Mouse (Mus musculus): Measurements from ENCODE around the gene Fdx1.

Gene Fdx1

GRCm38 (mm10) chr9:51961190-51961909 lies 2.0 kb downstream of the Fdx1 start:
- DNase-seq (ENCODE audit: low spot score): no peak

- no peak for DNase-seq (ENCODE audit: low spot score)
Measured at GRCm38 (mm10) chr9:51960331-51960730, 3.0 kb downstream of the Fdx1 start.

- DNase-seq (ENCODE audit: low spot score): peak; percentile 30
Measured at GRCm38 (mm10) chr9:51958981-51959380, 4.4 kb downstream of the Fdx1 start.

- no peak for DNase-seq (ENCODE audit: low spot score)
Measured at GRCm38 (mm10) chr9:51957025-51957424, 6.3 kb downstream of the Fdx1 start.

- DNase-seq (ENCODE audit: low spot score): no peak
Measured at GRCm38 (mm10) chr9:51956484-51956883, 6.9 kb downstream of the Fdx1 start.

- peak; percentile 42 for DNase-seq (ENCODE audit: low spot score)
Measured at GRCm38 (mm10) chr9:51951337-51951736, 12.0 kb downstream of the Fdx1 start.

- no peak for DNase-seq (ENCODE audit: low spot score)
Measured at GRCm38 (mm10) chr9:51950667-51951066, 12.7 kb downstream of the Fdx1 start.

- DNase-seq (ENCODE audit: low spot score): no peak
Measured at GRCm38 (mm10) chr9:51950225-51950624, 13.1 kb downstream of the Fdx1 start.

- DNase-seq (ENCODE audit: low spot score): no peak
Measured at GRCm38 (mm10) chr9:51943934-51944333, 19.4 kb downstream of the Fdx1 start.

GRCm38 (mm10) chr9:51934641-51935040 lies 28.7 kb downstream of the Fdx1 start:
- DNase-seq (ENCODE audit: low spot score): peak; percentile 9

GRCm38 (mm10) chr9:51931997-51932396 lies 31.4 kb downstream of the Fdx1 start:
- DNase-seq (ENCODE audit: low spot score): no peak

- no peak for DNase-seq (ENCODE audit: low spot score)
Measured at GRCm38 (mm10) chr9:51931054-51931690, 32.2 kb downstream of the Fdx1 start.

- no peak for DNase-seq (ENCODE audit: low spot score)
Measured at GRCm38 (mm10) chr9:51929972-51930371, 33.4 kb downstream of the Fdx1 start.

- no peak for DNase-seq (ENCODE audit: low spot score)
Measured at GRCm38 (mm10) chr9:51928659-51929058, 34.7 kb downstream of the Fdx1 start.

- no peak for DNase-seq (ENCODE audit: low spot score)
Measured at GRCm38 (mm10) chr9:51928116-51928515, 35.2 kb downstream of the Fdx1 start.

GRCm38 (mm10) chr9:51927680-51928079 lies 35.7 kb downstream of the Fdx1 start:
- no peak for DNase-seq (ENCODE audit: low spot score)

- DNase-seq (ENCODE audit: low spot score): no peak
Measured at GRCm38 (mm10) chr9:51926629-51927028, 36.7 kb downstream of the Fdx1 start.

- no peak for DNase-seq (ENCODE audit: low spot score)
Measured at GRCm38 (mm10) chr9:51924551-51925081, 38.7 kb downstream of the Fdx1 start.

- DNase-seq (ENCODE audit: low spot score): no peak
Measured at GRCm38 (mm10) chr9:51922756-51923155, 40.6 kb downstream of the Fdx1 start.

GRCm38 (mm10) chr9:51915580-51915979 lies 47.8 kb downstream of the Fdx1 start:
- DNase-seq (ENCODE audit: low spot score): no peak

GRCm38 (mm10) chr9:51914481-51915120 lies 48.8 kb downstream of the Fdx1 start:
- DNase-seq (ENCODE audit: low spot score): no peak

- DNase-seq (ENCODE audit: low spot score): peak; percentile 84
Measured at GRCm38 (mm10) chr9:51908838-51909237, 54.5 kb downstream of the Fdx1 start.

- no peak for DNase-seq (ENCODE audit: low spot score)
Measured at GRCm38 (mm10) chr9:51908255-51908654, 55.1 kb downstream of the Fdx1 start.
